Mouse (Mus musculus): ENCODE results near the gene Ulk4. TPM values are rescaled to one million over a fixed set of nuclear protein-coding genes. Genes with fewer than 3 reads are reported as not detected.

The Ulk4 gene
- total and polyA plus RNA-seq, 3 experiments, result 26.6 to 31.1 TPM; not detected in 1

DNA sequence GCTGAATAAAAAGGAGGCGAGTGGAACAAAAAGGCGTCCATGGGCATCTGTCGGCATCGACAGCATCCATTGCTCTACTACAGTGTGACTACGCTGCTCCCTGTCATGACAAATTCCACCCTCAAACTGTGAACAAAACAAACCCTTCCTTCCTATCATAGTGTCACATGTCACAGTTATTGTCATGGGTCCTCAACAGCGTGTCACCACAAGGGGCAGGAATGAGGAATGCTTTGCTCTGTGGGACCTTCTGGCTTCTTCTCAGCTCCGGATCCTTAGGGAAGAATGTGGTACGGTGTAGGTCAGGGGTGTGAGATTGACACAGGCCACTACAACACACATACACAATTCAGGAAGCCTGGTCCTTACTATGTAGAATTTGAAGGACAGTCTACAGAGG is 218.5 kb downstream of the Ulk4 start:
- Histone ChIP-seq H3K4me3 (ENCODE audit: control insufficient read depth in 1 of 2, insufficient read depth in 1 of 2, low read depth in 2 of 2, low read length in 2 of 2) (no peak overlapping the region), H3K9me3 (replicated peaks; ENCODE audit: insufficient read depth, low read length) (no peaks in the 10 kb centered on the region)

DNA sequence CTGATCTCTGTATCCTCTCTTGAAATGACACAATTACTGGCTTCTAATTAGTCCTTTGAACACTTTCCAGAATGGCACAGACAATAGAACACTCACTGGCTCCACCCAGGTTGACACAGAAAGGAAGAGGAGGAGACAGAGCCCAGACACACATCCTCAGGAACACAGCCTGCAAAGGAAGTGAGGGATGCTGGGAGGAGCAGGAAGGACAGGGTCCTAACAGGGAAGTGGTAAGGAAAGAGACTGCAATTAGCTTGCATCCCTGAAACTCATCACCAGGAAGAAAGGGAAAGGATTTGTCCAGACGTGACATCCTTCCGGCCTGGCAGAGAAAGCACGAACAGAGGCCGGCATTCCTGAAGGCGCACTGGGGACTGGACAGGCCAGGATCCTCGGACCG is 218.9 kb downstream of the Ulk4 start:
- H3K9me3 ChIP-seq (replicated peaks; ENCODE audit: insufficient read depth, low read length), result no peaks in the 10 kb centered on the region

More for the DNA sequence above, 218.5 kb downstream of the Ulk4 start:
- no peak for DNase-seq (ENCODE audit: low read depth, low spot score)
- Histone ChIP-seq H3K9ac (ENCODE audit: control insufficient read depth, low read depth, low read length, poor library complexity, severe bottlenecking) (no peak overlapping the region), H3K27me3 (ENCODE audit: control insufficient read depth in 1 of 2, insufficient read depth in 2 of 2, low read length in 2 of 2) (no peaks in the 10 kb centered on the region), H3K36me3 (ENCODE audit: control insufficient read depth in 1 of 2, insufficient read depth in 2 of 2, low read length in 2 of 2) (no peaks in the 10 kb centered on the region), H3K79me2 (ENCODE audit: control insufficient read depth, insufficient read depth, low read length, poor library complexity) (no peaks in the 10 kb centered on the region), H3K4me1 (ENCODE audit: control insufficient read depth in 1 of 2, insufficient read depth in 2 of 2, low read length in 2 of 2) (no peaks in the 10 kb centered on the region), H3K27ac (ENCODE audit: control insufficient read depth, low read depth, low read length) (no peak overlapping the region)
- no peak for TF ChIP-seq TCF12 (IDR thresholded peaks at IDR 0.05; ENCODE audit: low read depth, low read length)

DNA sequence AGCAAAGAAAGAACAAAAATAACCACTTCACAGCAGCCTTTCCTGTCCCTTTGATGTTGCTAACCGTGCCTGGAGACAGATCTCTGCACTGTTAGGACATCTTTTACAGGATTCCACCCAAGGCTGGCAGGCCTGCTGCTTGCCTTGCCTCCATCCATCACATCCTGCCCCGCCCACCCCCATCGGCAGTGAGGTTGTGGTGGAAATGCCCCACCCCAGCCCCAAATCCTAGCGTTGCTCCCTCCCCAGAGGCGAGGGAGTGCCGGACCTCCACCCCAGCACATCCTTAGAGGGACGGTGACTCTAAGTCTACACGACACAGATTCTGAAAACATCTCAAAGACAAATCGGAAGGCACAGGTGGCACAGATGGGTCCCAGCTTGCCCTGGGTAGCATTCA is 219.6 kb downstream of the Ulk4 start:
- H3K27me3 ChIP-seq (ENCODE audit: control insufficient read depth in 1 of 2, insufficient read depth in 2 of 2, low read length in 2 of 2), result no peaks in the 10 kb centered on the region
- no peak overlapping the region for H3K4me3 ChIP-seq (ENCODE audit: control insufficient read depth in 1 of 2, insufficient read depth in 1 of 2, low read depth in 2 of 2, low read length in 2 of 2)
- no peaks in the 10 kb centered on the region for H3K4me1 ChIP-seq (ENCODE audit: control insufficient read depth in 1 of 2, insufficient read depth in 2 of 2, low read length in 2 of 2)
- H3K9ac ChIP-seq (ENCODE audit: control insufficient read depth, low read depth, low read length, poor library complexity, severe bottlenecking), result no peak overlapping the region
- no peaks in the 10 kb centered on the region for H3K36me3 ChIP-seq (ENCODE audit: control insufficient read depth in 1 of 2, insufficient read depth in 2 of 2, low read length in 2 of 2)
- H3K27ac ChIP-seq (ENCODE audit: control insufficient read depth, low read depth, low read length), result no peak overlapping the region
- H3K9me3 ChIP-seq (replicated peaks; ENCODE audit: insufficient read depth, low read length), result no peaks in the 10 kb centered on the region
- no peak for TF ChIP-seq MAZ (IDR thresholded peaks at IDR 0.05; ENCODE audit: low read depth, low read length)
- TF ChIP-seq TCF12 (IDR thresholded peaks at IDR 0.05; ENCODE audit: low read depth, low read length), result no peak
- no peak for TF ChIP-seq USF1 (IDR thresholded peaks at IDR 0.05; ENCODE audit: low read depth, low read length)
- no peak for TF ChIP-seq CHD1 (IDR thresholded peaks at IDR 0.05; ENCODE audit: low read depth, low read length)
- TF ChIP-seq MYB (IDR thresholded peaks at IDR 0.05; ENCODE audit: low read depth, low read length), result no peak
- no peak for TF ChIP-seq TAL1 (IDR thresholded peaks at IDR 0.05; ENCODE audit: low read length)
- no peak for TF ChIP-seq MAFK (IDR thresholded peaks at IDR 0.05; ENCODE audit: borderline replicate concordance, low read depth, low read length)
- TF ChIP-seq NRF1 (IDR thresholded peaks at IDR 0.05; ENCODE audit: insufficient read depth, low read depth, low read length, poor library complexity, severe bottlenecking), result no peak
- TF ChIP-seq ZNF384 (IDR thresholded peaks at IDR 0.05; ENCODE audit: low read depth, low read length), result no peak
- TF ChIP-seq GATA1 (IDR thresholded peaks at IDR 0.05; ENCODE audit: low read depth, low read length), result no peak
- no peak for TF ChIP-seq CTCF (IDR thresholded peaks at IDR 0.05 in 2 of 3, conservative IDR thresholded peaks at IDR 0.05 in 1 of 3; ENCODE audit: control insufficient read depth in 1 of 3, insufficient read depth in 1 of 3, low read depth in 2 of 3, low read length in 3 of 3, poor library complexity in 1 of 3, severe bottlenecking in 1 of 3)
- no peak for DNase-seq (ENCODE audit: low read depth, low spot score)
- H3K79me2 ChIP-seq (ENCODE audit: control insufficient read depth, insufficient read depth, low read length, poor library complexity), result no peaks in the 10 kb centered on the region

More for the DNA sequence above, 218.9 kb downstream of the Ulk4 start:
- H3K4me1 ChIP-seq (ENCODE audit: control insufficient read depth in 1 of 2, insufficient read depth in 2 of 2, low read length in 2 of 2), result no peaks in the 10 kb centered on the region
- no peak overlapping the region for H3K27ac ChIP-seq (ENCODE audit: control insufficient read depth, low read depth, low read length)
- TF ChIP-seq NRF1 (IDR thresholded peaks at IDR 0.05; ENCODE audit: insufficient read depth, low read depth, low read length, poor library complexity, severe bottlenecking) (no peak), RCOR1 (IDR thresholded peaks at IDR 0.05; ENCODE audit: low read depth, low read length) (no peak), MAZ (IDR thresholded peaks at IDR 0.05; ENCODE audit: low read depth, low read length) (no peak), POLR2AphosphoS5 (IDR thresholded peaks at IDR 0.05; ENCODE audit: borderline replicate concordance, low read depth, low read length) (no peak), SMC3 (IDR thresholded peaks at IDR 0.05; ENCODE audit: low read depth, low read length) (no peak), BHLHE40 (IDR thresholded peaks at IDR 0.05; ENCODE audit: borderline replicate concordance, low read depth, low read length) (no peak), NELFE (IDR thresholded peaks at IDR 0.05; ENCODE audit: low read depth, low read length) (no peak), MAX (IDR thresholded peaks at IDR 0.05; ENCODE audit: low read length) (no peak), POLR2A (IDR thresholded peaks at IDR 0.05; ENCODE audit: control insufficient read depth in 1 of 2, insufficient read depth in 1 of 2, low read depth in 1 of 2, low read length in 2 of 2, poor library complexity in 1 of 2) (no peak), CHD1 (IDR thresholded peaks at IDR 0.05; ENCODE audit: low read depth, low read length) (no peak), ZNF384 (IDR thresholded peaks at IDR 0.05; ENCODE audit: low read depth, low read length) (no peak), ZMIZ1 (IDR thresholded peaks at IDR 0.05; ENCODE audit: low read depth, low read length) (no peak), MAFK (IDR thresholded peaks at IDR 0.05; ENCODE audit: borderline replicate concordance, low read depth, low read length) (no peak)
- H3K79me2 ChIP-seq (ENCODE audit: control insufficient read depth, insufficient read depth, low read length, poor library complexity), result no peaks in the 10 kb centered on the region
- DNase-seq (ENCODE audit: low read depth, low spot score), result no peak
- no peaks in the 10 kb centered on the region for H3K27me3 ChIP-seq (ENCODE audit: control insufficient read depth in 1 of 2, insufficient read depth in 2 of 2, low read length in 2 of 2)
- no peak overlapping the region for H3K9ac ChIP-seq (ENCODE audit: control insufficient read depth, low read depth, low read length, poor library complexity, severe bottlenecking)
- no peaks in the 10 kb centered on the region for H3K36me3 ChIP-seq (ENCODE audit: control insufficient read depth in 1 of 2, insufficient read depth in 2 of 2, low read length in 2 of 2)
- H3K4me3 ChIP-seq (ENCODE audit: control insufficient read depth in 1 of 2, insufficient read depth in 1 of 2, low read depth in 2 of 2, low read length in 2 of 2), result no peak overlapping the region
